Mouse (Mus musculus) layer of hippocampus, postnatal 10 days (tissue): ENCODE data around the gene H2-Q4. TPM values are rescaled to one million over a fixed set of nuclear protein-coding genes. Genes with fewer than 3 reads are reported as not detected.
A peak's percentile ranks its signal among the peaks of the same experiment; 100 is the strongest.
"Not testable (repeated sequence)": the region's sequence is repeated elsewhere in the genome, so short reads cannot be mapped to it uniquely, and the experiment has no call there.

Source experiments
- DNase-seq, 2 experiments: peaks; one replicate each; pipeline ENCODE4 v3.0.0; 2021; ENCODE audit warnings: low spot score in 2 of 2
- long read RNA-seq: library from polyadenylated mRNA; stranded (forward); transcript quantifications from one replicate; pipeline ENCODE4 v2.0.0, GENCODE M21; 2023
- total RNA-seq, 2 experiments: library from RNA; stranded (reverse); gene quantifications; 2 replicates each; pipeline ENCODE4 v1.2.3; 2021

The H2-Q4 gene
- 1 to 10 TPM; 1.2 to 1.8 TPM for total RNA-seq
- long read RNA-seq, result 0 reads

DNA sequence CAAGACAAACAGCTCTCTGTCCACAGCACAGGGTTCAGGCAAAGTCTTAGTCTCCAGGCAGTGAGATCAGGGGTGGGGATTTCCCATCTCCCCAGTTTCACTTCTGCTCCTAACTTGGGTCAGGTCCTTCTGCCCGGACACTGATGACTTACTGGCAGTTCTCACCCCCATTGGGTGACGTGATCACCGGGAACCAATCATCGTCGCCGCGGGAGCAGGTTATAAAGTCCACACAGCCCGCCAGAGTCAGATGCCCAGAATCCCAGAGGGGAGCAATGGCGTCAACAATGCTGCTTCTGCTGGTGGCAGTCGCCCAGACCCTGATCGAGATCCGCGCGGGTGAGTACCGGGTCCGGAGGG is at the start of gene H2-Q4:
TSS of gene H2-Q4 (plus strand) at position 249 of the 360 bp plus-strand sequence.
- peak; percentile 76 to 78 for DNase-seq

DNA sequence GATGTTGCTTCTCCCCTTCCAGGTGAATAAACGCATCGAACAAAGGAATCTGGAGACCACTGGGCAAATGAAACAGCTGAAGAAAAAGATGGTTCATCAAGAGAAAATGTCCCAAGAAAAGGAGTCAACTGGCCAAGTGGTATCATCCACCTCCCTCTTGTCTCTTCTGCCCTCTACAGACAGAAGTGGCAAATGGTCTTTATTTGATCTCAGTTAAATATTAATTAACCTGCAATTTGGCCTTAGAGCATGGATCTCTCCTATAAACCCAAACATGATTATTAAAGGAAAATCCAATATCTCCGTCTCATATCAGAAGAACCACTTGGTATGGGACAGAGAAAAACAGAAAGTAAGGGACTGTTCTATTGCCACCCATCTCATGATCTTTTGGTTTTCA is 49.7 kb upstream of the H2-Q4 start:
- DNase-seq, result not testable (repeated sequence)

DNA sequence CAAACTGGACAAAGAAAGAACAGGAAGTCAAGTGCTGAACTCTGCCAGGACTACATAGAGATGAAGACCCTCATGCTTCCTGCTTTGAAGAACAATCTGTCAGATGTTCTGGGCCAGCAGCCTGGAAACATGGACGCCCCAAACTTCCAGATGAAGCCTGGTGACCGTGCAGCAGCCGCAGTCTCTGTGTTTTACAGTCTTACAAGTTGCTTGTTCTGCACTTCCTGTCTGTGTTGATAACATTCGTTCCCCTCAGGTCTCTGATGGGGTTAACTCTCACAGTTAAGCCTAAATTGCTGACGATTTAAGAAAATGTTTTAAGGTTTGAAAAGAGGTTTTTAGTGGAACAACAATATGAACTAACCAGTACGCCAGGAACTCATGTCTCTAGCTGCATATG is 47.9 kb upstream of the H2-Q4 start:
- DNase-seq, result not testable (repeated sequence)

DNA sequence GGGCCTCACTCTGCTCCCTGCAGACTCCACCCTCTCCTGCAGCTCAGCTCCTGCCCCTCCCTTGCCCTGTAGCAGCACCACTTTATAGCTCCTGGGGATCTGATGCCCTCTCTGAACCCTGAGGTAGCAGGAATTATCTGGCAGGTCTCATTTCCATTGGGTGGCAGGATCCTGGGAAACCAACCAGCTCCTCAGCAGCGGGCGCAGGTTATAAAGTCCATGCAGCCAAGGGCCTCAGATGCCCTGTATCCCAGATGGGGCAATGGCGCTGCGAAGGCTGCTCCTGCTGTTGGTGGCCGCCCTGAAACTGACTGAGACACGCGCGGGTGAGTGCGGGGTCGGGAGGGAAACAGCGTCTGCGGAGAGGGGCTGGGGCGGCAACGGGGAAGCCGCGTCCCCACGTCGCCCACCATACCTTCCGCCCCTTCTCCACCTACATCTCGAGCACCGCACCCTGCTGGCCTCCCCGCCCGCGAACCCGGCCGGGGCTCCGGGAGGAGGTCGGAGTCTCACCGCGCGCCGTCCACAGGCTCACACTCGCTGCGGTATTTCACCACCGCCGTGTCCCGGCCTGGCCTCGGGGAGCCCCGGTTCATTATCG is 37.2 kb upstream of the H2-Q4 start, which contains the start of gene H2-Q2:
TSS of gene H2-Q2 (plus strand) at position 172 of the 601 bp plus-strand sequence.
- no peak for DNase-seq

DNA sequence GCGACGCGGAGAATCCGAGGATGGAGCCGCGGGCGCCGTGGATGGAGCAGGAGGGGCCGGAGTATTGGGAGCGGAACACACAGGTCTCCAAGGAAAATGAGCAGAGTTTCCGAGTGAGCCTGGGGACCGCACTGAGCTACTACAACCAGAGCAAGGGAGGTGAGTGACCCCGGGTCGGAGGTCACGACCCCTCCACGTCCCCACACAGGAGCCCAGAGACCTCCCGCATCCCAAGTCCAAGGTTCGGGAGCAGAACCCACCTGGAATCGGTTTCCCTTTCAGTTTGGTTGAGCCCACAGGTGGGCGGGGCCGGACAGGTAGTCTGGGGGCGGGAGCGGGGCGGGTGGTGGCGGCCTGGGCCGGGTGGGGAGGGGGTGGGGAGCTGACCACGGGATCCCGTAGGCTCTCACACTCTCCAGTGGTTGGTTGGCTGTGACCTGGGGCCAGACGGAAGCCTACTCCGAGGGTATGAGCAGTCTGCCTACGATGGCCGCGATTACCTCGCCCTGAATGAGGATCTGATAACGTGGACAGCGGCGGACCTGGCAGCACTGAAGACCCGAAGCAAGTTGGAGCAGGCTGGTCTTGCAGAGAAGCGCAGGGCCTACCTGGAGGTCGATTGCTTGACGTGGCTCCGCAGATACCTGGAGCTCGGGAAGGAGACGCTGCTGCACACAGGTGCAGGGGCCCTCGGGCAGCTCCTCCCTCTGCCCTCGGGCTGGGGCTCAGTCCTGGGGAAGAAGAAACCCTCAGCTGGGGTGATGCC is 36.5 kb upstream of the H2-Q4 start:
- no peak for DNase-seq

DNA sequence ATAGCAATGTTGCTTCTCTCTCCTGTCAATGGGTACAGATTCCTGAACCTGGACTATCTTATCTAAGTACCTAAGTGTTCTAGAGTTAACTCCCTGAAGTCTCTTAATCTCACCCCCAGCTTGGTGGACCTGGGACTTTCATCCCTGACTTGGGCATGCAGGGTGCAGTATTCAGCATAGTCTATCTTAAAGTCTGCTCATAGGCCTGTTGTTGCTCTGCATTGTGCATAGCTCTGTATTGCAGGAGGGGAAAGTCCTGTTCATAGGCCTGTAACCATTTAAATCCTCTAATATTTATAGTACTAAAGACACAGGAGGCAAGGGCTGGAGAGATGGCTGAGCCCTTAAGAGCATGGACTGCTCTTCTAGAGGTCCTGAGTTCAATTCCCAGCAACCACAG is 31.8 kb upstream of the H2-Q4 start:
- DNase-seq, result not testable (repeated sequence)

DNA sequence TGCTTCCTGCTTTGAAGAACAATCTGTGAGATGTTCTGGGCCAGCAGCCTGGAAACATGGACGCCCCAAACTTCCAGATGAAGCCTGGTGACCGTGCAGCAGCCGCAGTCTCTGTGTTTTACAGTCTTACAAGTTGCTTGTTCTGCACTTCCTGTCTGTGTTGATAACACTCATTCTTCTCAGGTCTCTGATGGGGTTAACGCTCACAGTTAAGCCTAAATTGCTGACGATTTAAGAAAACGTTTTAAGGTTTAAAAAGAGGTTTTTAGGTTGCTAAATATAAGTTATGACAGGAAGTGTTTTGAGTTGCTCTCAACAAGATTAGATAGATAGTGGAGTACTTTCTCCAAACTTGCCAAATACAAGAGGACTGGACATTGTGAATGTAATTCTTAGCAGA is 26.1 kb upstream of the H2-Q4 start:
- DNase-seq, result not testable (repeated sequence)

DNA sequence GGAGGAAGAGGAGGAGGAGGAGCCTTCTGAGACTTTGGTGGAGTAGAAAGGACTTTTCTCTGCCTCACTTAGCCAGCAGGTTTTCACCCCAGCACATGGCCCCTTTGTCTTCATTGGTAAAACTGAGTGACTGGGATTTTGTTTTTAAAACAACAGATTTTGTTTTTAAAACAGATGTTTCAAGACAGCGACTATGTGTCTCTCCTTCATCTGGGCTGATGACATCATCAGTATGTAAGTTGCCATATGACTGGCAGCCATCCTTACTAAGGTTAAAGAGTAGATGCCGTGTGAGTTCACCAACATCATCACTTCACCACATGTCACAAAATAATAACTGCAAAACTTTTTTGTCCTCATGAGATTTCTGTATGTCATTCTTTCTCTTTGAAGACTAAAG is 25.3 kb upstream of the H2-Q4 start:
- DNase-seq, result no peak

DNA sequence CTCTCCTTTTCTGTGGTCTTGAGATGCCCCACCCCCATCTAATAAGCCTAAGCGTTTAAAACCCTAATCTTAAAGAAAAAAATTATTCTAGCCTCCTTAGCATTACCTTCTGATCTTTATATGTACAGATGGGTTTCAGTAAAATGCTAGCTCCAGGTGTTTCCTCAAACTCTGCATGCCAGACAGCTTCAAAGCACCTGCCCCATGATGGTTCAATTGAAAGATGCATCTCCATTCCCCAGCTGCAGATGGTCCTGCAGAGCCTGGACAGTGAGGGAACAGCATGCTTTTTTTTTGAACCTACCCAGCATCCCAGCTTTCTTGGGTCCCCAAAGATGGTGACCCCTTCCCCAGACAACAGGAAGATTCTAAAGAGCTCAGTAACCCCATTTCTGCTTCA is 22.3 kb upstream of the H2-Q4 start:
- DNase-seq, result no peak

DNA sequence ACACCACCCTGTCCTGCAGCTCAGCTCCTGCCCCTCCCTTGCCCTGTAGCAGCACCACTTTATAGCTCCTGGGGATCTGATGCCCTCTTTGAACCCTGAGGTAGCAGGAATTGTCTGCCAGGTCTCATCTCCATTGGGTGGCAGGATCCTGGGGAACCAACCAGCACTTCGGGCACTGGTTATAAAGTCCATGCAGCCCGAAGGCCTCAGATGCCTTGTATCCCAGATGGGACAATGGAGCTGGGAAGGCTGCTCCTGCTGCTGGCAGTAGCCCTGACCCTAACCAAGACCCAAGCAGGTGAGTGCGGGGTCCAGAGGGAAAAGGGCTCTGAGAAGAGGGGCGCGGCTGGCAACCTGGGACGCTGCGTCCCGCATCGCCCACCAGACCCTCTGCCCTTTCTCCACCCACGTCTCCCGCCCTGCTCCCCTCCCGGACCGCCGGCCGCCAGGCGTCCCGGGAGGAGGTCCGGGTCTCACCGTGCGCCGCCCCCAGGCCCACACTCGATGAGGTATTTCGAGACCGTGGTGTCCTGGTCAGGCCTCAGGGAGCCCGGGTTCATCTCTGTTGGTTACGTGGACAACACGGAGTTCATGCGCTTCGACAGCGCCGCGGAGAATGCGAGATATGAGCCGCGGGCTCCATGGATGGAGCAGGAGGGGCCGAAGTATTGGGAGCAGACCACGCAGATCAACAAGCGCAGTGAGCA is 20.5 kb upstream of the H2-Q4 start:
- DNase-seq, result no peak

DNA sequence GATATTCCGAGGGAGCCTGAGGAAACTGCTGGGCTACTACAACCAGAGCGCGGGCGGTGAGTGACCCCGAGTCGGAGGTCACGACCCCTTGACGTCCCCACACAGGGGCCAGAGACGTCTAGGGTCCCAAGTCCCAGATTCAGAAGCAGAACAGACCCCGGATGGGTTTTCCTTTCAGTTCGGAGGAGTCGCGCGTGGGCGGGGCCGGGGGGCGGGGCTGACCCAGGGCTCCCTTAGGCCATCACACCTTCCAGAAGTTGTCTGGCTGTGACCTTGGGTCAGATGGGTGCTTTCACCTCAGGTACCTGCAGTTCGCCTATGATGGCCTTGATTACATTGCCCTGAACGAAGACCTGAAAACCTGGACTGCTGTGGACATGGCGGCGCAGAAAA is 20.0 kb upstream of the H2-Q4 start:
- DNase-seq, result no peak

DNA sequence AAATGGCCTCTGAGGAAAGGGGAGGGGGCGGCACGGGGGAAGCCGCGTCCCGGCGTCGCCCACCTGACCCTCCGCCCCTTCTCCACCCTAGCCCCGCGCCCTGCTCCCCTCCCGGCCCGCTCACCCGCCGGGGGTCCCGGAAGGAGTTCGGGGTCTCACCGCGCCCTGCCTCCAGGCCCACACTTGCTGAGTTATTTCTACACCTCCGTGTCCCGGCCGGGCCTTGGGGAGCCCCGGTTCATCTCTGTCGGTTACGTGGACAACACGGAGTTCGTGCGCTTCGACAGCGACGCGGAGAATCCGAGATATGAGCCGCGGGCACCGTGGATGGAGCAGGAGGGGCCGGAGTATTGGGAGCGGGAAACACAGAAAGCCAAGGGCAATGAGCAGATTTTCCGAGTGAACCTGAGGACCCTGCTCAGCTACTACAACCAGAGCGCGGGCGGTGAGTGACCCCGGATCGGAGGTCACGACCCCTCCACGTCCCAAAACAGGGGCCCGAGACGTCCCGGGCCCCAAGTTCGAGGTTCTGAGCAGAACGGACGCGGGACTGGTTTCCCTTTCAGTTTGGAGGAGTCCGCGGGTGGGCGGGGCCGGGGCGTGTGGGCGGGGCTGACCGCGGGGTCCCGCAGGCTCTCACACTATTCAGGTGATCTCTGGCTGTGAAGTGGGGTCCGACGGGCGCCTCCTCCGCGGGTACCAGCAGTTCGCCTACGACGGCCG is 473 bp downstream of the H2-Q4 start:
- peak; percentile 14 to 16 for DNase-seq

DNA sequence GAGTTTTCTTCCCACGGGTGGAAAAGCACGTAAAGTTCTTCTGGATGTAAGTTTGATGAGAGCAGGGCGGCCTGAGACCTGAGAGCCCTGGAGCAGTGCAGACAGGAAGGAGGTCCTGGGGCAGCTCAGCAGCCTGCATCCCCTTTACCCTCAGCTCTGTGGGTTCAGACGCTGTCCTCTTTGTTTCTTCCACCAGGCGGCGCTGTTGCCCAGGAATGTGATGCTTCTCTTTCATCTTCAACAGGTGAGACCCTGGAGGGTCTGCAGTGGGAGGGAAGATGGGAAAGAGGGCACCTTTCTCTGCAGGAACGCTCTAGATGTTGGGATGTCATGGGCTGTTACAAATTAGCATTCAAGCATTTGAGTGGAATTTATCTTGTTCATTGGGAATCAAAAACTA is 10.4 kb downstream of the H2-Q4 start:
- peak; percentile 16 to 20 for DNase-seq

DNA sequence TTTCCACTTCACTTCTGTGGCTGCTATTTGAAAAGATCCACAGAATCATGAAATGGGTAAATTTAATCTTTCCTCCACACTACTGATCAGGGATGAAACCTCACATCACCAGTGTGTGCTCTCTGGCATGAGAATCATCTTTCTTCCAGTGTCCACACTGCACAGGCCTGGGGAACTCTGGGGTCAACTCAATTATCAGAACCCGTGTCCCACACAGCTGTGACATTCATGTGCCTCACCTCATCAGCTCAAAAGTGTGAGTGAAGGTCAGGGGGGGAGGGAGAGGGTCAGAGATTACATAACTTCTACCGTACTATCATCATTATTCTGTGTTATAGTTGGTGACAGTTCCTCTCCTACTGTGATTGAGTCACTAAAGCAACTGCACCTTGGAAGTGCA is 13.3 kb downstream of the H2-Q4 start:
- not testable (repeated sequence) for DNase-seq

DNA sequence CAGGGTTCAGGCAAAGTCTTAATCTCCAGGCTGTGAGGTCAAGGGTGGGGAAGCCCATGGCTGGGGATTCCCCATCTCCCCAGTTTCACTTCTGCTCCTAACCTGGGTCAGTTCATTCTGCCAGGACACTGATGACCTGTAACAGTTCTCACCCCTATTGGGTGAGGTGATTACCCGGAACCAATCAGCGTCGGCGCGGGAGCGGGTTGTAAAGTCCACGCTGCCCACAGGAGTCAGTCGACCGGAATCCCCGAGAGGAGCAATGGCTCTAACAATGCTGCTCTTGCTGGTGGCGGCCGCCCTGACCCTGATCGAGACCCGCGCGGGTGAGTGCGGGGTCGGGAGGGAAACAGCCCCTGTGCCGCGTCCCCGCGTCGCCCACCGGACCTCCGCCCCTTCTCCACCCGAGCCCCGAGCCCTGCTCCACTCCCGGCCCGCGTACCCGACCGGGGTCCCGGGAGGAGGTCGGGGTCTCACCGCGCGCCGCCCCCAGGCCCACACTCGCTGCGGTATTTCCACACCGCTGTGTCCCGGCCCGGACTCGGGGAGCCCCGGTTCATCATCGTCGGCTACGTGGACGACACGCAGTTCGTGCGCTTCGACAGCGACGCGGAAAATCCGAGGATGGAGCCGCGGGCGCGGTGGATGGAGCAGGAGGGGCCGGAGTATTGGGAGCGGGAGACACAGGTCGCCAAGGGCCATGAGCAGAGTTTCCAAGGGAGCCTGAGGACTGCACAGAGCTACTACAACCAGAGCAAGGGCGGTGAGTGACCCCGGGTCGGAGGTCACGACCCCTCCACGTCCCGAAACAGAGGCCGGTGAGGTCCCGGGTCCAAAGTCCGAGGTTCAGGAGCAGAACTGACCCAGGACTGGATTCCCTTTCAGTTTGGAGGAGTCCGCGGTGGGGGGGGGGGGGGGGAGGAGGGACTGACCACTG is 14.7 kb downstream of the H2-Q4 start:
- not testable (repeated sequence) for DNase-seq

DNA sequence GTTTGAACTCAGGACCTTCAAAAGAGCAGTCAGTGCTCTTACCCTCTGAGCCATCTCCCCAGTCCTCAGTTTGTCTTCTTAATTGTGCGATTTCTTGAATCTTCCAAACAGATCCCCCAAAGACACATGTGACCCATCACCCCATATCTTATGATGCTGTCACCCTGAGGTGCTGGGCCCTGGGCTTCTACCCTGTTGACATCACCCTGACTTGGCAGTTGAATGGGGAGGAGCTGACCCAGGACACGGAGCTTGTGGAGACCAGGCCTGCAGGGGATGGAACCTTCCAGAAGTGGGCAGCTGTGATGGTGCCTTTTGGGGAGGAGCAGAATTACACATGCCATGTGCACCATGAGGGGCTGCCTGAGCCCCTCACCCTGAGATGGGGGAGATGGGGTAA is 17.5 kb downstream of the H2-Q4 start:
- not testable (repeated sequence) for DNase-seq

DNA sequence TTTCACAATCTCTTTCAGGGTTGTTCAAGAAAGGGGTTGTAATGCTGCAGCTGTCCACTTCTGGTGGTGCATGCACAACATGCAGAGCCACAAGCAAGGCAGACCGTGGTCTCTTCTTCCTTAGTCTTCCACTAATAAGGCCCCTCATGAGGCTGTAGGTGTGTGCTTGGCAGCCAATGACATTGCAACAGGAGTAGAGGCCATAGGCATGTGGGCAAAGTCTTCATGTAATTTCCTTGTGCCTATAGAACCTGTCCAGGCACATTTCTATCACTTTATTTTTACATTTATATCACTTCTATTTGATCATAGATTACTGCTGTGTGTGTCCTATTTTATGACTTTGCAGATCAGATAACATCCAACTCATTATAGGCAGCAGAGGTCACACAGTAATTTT is 33.6 kb downstream of the H2-Q4 start:
- DNase-seq, result not testable (repeated sequence)

DNA sequence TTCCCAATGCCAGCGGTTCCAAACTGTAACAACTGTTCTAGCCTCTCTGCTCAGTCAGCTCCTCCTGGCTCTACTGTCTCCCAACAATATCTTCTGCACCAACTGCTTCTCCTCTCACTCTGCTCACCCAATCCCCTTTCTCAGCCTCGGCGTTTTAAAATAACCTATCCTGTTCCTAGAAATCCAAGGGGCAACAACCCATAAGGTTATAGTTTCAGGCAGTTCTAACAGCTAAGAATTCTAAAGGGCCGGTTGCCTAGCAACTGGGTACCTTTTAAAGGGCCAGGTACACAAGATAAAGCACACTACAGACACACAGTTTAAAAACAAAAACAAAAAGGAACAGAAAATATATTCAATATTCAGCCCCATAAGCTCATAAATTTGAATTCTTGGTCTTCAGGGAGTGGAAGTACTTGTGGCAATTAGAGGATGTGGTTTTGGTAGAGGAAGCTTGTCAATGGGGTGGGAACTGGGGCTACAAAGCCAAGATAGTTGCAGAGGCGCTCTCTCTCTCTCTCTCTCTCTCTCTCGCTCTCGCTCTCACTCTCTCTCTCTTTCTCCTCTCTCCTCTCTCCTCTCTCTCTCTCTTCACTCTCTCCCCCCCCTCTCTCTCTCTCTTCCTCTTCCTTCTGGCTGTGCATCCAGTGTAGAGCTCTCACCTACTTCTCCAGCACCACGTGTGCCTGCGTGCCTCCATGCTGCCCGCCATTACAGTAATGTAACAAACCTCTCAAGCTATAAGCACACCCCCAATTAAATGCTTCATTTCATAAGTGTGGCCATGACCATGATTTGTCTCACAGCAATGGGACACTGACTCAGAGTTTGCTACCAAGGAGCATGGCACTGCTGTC is 36.1 kb downstream of the H2-Q4 start:
- DNase-seq, result not testable (repeated sequence)

DNA sequence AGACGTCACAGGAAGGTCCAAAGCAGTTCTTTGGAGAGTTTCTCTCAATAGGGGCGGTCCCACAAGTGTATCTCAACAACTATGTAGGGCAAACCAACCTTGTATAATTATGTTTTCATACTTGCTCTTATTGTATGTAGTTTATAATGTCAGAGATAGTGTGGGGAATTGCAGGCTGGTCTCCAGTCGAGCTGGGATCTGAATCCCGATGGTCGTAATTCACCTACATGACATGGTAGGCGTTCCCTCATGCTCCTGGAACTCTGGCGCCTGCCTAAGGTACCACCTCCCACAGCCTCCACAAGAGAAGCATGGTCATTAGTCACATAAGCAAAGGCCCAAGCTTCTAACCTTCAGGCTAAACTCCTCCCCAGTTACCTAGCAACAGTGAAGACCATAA is 39.4 kb downstream of the H2-Q4 start:
- DNase-seq, result no peak
